Mouse (Mus musculus): ENCODE measurements around the gene Dcpp2.
"Not testable (repeated sequence)": the region's sequence is repeated elsewhere in the genome, so short reads cannot be mapped to it uniquely, and the experiment has no call there.

Dcpp2 gene

GRCm38 (mm10) chr17:23924531-23925007, 43.9 kb downstream of the Dcpp2 start:
- in situ Hi-C loops (cut with MboI, MseI): no loop called here

GRCm38 (mm10) chr17:23925090-23925493, 44.4 kb downstream of the Dcpp2 start:
- in situ Hi-C loops (cut with MboI, MseI): no loop called here

- in situ Hi-C loops (cut with MboI, MseI): no loop called here
Observed at GRCm38 (mm10) chr17:23931157-23931556, 50.5 kb downstream of the Dcpp2 start.

GRCm38 (mm10) chr17:23941372-23941771, 60.7 kb downstream of the Dcpp2 start, which contains the start of gene Sbp:
Gene Sbp, plus strand, starts transcription at chr17:23941672.
- in situ Hi-C loops (cut with MboI, MseI): no loop called here

- in situ Hi-C loops (cut with MboI, MseI): not testable (repeated sequence)
Observed at GRCm38 (mm10) chr17:23947486-23947885, 66.8 kb downstream of the Dcpp2 start.

GRCm38 (mm10) chr17:23949068-23949467, 68.4 kb downstream of the Dcpp2 start:
- in situ Hi-C loops (cut with MboI, MseI): no loop called here
